Mouse (Mus musculus) heart, postnatal 0 days (tissue): ENCODE results near the gene Zfp36l3.

Experiments
- CTCF ChIP-seq: IDR thresholded peaks from 2 replicates; pipeline ENCODE4 v1.5.1; 2016; ENCODE audit warnings: antibody characterized with exemption, control low read depth, low read depth
- EP300 ChIP-seq: IDR thresholded peaks from 2 replicates; pipeline ENCODE4 v1.6.1; 2016; ENCODE audit warnings: antibody characterized with exemption, low read depth

GRCm38 (mm10) chrX:53752851-53753250 is 23.3 kb downstream of the Zfp36l3 start:
- TF ChIP-seq EP300, result no peak
- TF ChIP-seq CTCF, result no peak
